Mouse (Mus musculus) naive thymus-derived CD4-positive, alpha-beta T cell, adult 2 months (primary cell): ENCODE measurements around the gene Gm10358.
"Not testable (repeated sequence)": the region's sequence is repeated elsewhere in the genome, so short reads cannot be mapped to it uniquely, and the experiment has no call there.

Source experiments
- DNase-seq: peaks from one replicate; pipeline ENCODE4 v3.0.0-alpha.2; 2011; ENCODE audit warnings: low read depth

The Gm10358 gene

GRCm38 (mm10) chr8:75406489-75406888, at the start of gene Gm10358:
Gene Gm10358 (minus strand): TSS chr8:75406589.
- no peak for DNase-seq

GRCm38 (mm10) chr8:75448394-75448793, 42.0 kb upstream of the Gm10358 start, which contains the start of gene Iqcm:
Gene Iqcm (plus strand): TSS chr8:75448694.
- no peak for DNase-seq

GRCm38 (mm10) chr8:75415696-75416095, 9.3 kb upstream of the Gm10358 start:
- DNase-seq = not testable (repeated sequence)

GRCm38 (mm10) chr8:75384770-75385290, 21.6 kb downstream of the Gm10358 start:
- DNase-seq = no peak

- no peak for DNase-seq
Observed at GRCm38 (mm10) chr8:75375530-75376123, 30.8 kb downstream of the Gm10358 start.

GRCm38 (mm10) chr8:75372006-75372405, 34.4 kb downstream of the Gm10358 start:
- no peak for DNase-seq
